In the genomic region with DNA sequence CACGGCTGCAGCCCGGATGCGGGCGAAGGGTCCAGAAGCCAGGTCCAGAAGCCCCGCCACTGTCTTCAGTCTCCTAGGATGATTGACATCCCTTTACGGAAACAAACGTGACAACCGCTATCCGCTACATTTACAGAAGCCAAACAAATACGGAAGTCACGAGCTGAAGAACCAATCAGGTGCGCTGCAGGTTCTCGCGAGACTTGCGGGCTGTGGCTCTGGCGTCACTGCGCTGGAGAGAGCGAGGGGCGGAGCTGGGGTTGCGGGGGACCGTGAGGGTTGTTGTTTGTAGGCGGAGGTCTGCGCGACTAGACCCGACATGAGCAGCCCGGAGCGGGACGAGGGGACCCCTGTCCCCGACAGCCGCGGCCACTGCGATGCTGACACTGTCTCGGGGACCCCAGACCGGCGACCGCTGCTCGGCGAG, we compare ENCODE assay signal across 8 mouse cellular contexts. TPM values are rescaled to one million over a fixed set of nuclear protein-coding genes. Genes with fewer than 3 reads are reported as not detected.
DNase-seq lines count a peak whose midpoint lies in the region; ATAC-seq and TF ChIP-seq lines count a peak whose summit lies in the region.

A gene (plus strand): TSS at position 229 of the 427 bp plus-strand sequence.

- WGBS in kidney, embryonic 14.5 days: 0% methylated on average over 38 of the region's 38 CpGs
- WGBS in limb, embryonic 15.5 days: under 1% methylated on average over 38 of the region's 38 CpGs

- peak within 1 kb of the TSS; percentile 94 for H3K9ac ChIP-seq in kidney, embryonic 14.5 days (ENCODE audit: low read depth, low read length)
- peak within 1 kb of the TSS; percentile 92 for H3K9ac ChIP-seq in limb, embryonic 15.5 days

- TF ChIP-seq CTCF in bone marrow macrophage, adult 2 months (IDR thresholded peaks at IDR 0.05; ENCODE audit: low read depth, low read length): no peak
- TF ChIP-seq CTCF in embryonic fibroblast, embryonic 13.5 days (IDR thresholded peaks at IDR 0.05; ENCODE audit: borderline replicate concordance, insufficient read depth, low read length): no peak

- H3K27me3 ChIP-seq in kidney, embryonic 14.5 days (ENCODE audit: control insufficient read depth, insufficient read depth, low read length): no peaks in the 10 kb centered on the region
- H3K27me3 ChIP-seq in limb, embryonic 15.5 days: no peaks in the 10 kb centered on the region

- H3K4me3 ChIP-seq in bone marrow macrophage, adult 2 months (ENCODE audit: insufficient read depth, low read length): peak within 1 kb of the TSS; percentile 91
- peak within 1 kb of the TSS; percentile 69 for H3K4me3 ChIP-seq in embryonic fibroblast, embryonic 13.5 days (ENCODE audit: insufficient read depth, low read length)
- H3K4me3 ChIP-seq in kidney, embryonic 14.5 days (ENCODE audit: low read length): peak within 1 kb of the TSS; percentile 85
- peak within 1 kb of the TSS; percentile 96 for H3K4me3 ChIP-seq in limb, embryonic 15.5 days

- peak; percentile 98 for DNase-seq in A20 (ENCODE audit: low read depth, low spot score)
- DNase-seq in heart, adult 9 months (ENCODE audit: low spot score in 2 of 2): peak; percentile 97 to 98
- DNase-seq in monocyte, adult 2 months (ENCODE audit: low read depth in 1 of 2, low spot score in 2 of 2): peak; percentile 88 to 97
- peak; percentile 97 to 99 for DNase-seq in spleen, postnatal 36 days (ENCODE audit: low spot score in 2 of 2)

- no peaks in the 10 kb centered on the region for H3K9me3 ChIP-seq in kidney, embryonic 14.5 days (ENCODE audit: control insufficient read depth, low read length)
- H3K9me3 ChIP-seq in limb, embryonic 15.5 days: no peaks in the 10 kb centered on the region

- H3K27ac ChIP-seq in bone marrow macrophage, adult 2 months (ENCODE audit: insufficient read depth, low read depth, low read length): peak within 1 kb of the TSS; percentile 76
- H3K27ac ChIP-seq in embryonic fibroblast, embryonic 13.5 days (ENCODE audit: insufficient read depth, low read length): peak within 1 kb of the TSS; percentile 63
- H3K27ac ChIP-seq in kidney, embryonic 14.5 days (ENCODE audit: low read depth, low read length): peak within 1 kb of the TSS; percentile 20; the same call in 1 of the 2 replicates
- peak within 1 kb of the TSS; percentile 90 for H3K27ac ChIP-seq in limb, embryonic 15.5 days

- peak within 1 kb of the TSS; percentile 80 for H3K4me2 ChIP-seq in kidney, embryonic 14.5 days (replicated peaks; ENCODE audit: low read depth, low read length)
- H3K4me2 ChIP-seq in limb, embryonic 15.5 days: peak within 1 kb of the TSS; percentile 57

- ATAC-seq in kidney, embryonic 14.5 days (ENCODE audit: low FRiP score, low TSS enrichment): peak; percentile 98
- ATAC-seq in limb, embryonic 15.5 days (ENCODE audit: insufficient number of reproducible peaks, low FRiP score, low TSS enrichment, low read depth): peak; percentile 94

- peaks cover under 1% of the 10 kb centered on the region; the same call in 1 of the 2 replicates for H3K36me3 ChIP-seq in kidney, embryonic 14.5 days (ENCODE audit: control insufficient read depth, insufficient read depth, low read length)
- H3K36me3 ChIP-seq in limb, embryonic 15.5 days: peaks cover under 1% of the 10 kb centered on the region; the same call in 1 of the 2 replicates

- H3K4me1 ChIP-seq in bone marrow macrophage, adult 2 months (ENCODE audit: control insufficient read depth, insufficient read depth, low read length): peaks cover 11% of the 10 kb centered on the region
- no peaks in the 10 kb centered on the region; the same call in 1 of the 2 replicates for H3K4me1 ChIP-seq in embryonic fibroblast, embryonic 13.5 days (ENCODE audit: control insufficient read depth, insufficient read depth, low read length)
- peaks cover 16% of the 10 kb centered on the region; the same call in 1 of the 2 replicates for H3K4me1 ChIP-seq in kidney, embryonic 14.5 days (ENCODE audit: control insufficient read depth, insufficient read depth, low read length)
- H3K4me1 ChIP-seq in limb, embryonic 15.5 days: peaks cover 21% of the 10 kb centered on the region

- TF ChIP-seq POLR2A in bone marrow macrophage, adult 2 months (IDR thresholded peaks at IDR 0.05; ENCODE audit: borderline replicate concordance, low read depth, low read length): peak; percentile 57
- peak; percentile 66 for TF ChIP-seq POLR2A in embryonic fibroblast, embryonic 13.5 days (IDR thresholded peaks at IDR 0.05; ENCODE audit: low read depth, low read length)

RNA-seq across cellular contexts. Expression of the gene that starts here (rescaled TPM):
- polyA plus RNA-seq in bone marrow macrophage, adult 2 months (2012; ENCODE audit: insufficient read depth, insufficient read length, missing spikeins): 74.2 and 74.4 TPM in 2 replicates
- 51.5 and 62.7 TPM in 2 replicates for polyA plus RNA-seq in embryonic fibroblast, embryonic 13.5 days (2011; ENCODE audit: insufficient read length, low read depth, missing spikeins)
- 31.3 and 42.8 TPM in 2 replicates for polyA plus RNA-seq in kidney, embryonic 14.5 days (2014; fragmentation: Nextera tagmentation; extraction: Ambion mirVana)
- 81.0 and 83.2 TPM in 2 replicates for polyA plus RNA-seq in limb, embryonic 15.5 days (2015; fragmentation: Nextera tagmentation; extraction: Ambion mirVana)

Comparison
In these comparisons a context has a peak if more than half of its experiments do, and no peak if none do; other contexts are left out.
1. Peak in every context shown above with its lines: DNase-seq, ATAC-seq, H3K4me3 ChIP-seq and H3K27ac ChIP-seq.
2. H3K27ac ChIP-seq: peak in every context shown above with its lines; median percentile 90 in limb, embryonic 15.5 days; 76 in bone marrow macrophage, adult 2 months; 63 in embryonic fibroblast, embryonic 13.5 days; 20 in kidney, embryonic 14.5 days.